Mouse (Mus musculus) megakaryocyte-erythroid progenitor cell, adult 5-6 weeks (primary cell): ENCODE measurements around the gene Mcf2l. TPM values are rescaled to one million over a fixed set of nuclear protein-coding genes. Genes with fewer than 3 reads are reported as not detected.

ENCODE experiments used
- ATAC-seq: replicated peaks from 2 replicates; pipeline ENCODE4 v1.8.0; 2016; ENCODE audit warnings: mild to moderate bottlenecking, inconsistent platforms; ENCODE audit not compliant: severe bottlenecking, poor library complexity, low FRiP score, low TSS enrichment
- total RNA-seq, 2 experiments: library from RNA; stranded (forward) in 1 of 2; stranded (reverse) in 1 of 2; fragments of 200-1000, 215-1000 nt in 1 of 2; fragments of >200 nt in 1 of 2; fragmentation: Nextera tagmentation in 1 of 2; gene quantifications; 2 replicates each; pipeline ENCODE4 v1.2.3; 2014 to 2017

Mcf2l gene
- total RNA-seq, 2 experiments from 2014 or later: 0.23 to 0.37 TPM

- ATAC-seq: no peak
These were observed 60.9 kb downstream of the Mcf2l start for GRCm38 (mm10) chr8:12934453-12935043.

- ATAC-seq: no peak
These were observed 66.9 kb downstream of the Mcf2l start for GRCm38 (mm10) chr8:12940549-12940948.

DNA sequence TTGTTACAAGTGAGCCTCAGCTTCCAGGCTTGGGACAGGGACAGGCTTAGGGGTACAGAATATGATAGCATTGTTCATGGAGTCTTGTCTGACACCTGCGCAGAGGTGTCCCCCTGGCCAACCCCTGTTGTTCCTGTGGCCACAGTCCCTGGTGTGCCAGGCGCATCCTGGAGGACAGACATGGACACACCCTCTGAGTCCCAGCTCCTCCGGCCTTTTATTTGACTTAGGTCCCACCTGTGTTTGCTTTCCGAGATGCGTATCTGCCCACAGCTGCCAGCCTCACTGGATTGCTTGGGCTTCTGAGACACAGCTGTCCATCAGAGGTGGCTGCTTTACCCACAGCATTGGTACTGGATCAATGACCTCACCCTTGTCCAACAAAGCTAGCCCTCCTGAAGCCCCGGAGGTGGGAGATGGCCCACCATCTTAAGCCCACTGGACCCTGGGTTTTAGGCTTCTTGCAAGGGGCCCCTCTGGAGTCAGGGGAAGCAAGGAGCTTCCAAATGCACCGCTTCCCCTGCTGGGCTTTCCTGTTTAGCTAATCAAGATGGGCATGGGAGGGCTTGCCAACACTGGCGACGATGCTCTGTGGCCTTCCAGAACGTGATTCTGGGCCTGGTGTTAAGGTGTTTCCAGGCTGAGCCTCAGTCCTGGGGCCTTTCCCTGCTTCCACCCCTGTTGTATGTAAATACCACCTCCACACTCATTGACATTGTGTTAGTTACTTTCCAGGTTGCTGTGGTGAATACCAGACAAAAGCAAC lies 67.7 kb downstream of the Mcf2l start:
- no peak for ATAC-seq

GRCm38 (mm10) chr8:12947604-12948573 lies 74.3 kb downstream of the Mcf2l start:
- ATAC-seq: no peak

- ATAC-seq: no peak
These were observed 75.0 kb downstream of the Mcf2l start for GRCm38 (mm10) chr8:12948574-12948961.

- no peak for ATAC-seq
These were observed 77.5 kb downstream of the Mcf2l start for GRCm38 (mm10) chr8:12951051-12951630.

GRCm38 (mm10) chr8:12952699-12953098 lies 79.1 kb downstream of the Mcf2l start:
- ATAC-seq: no peak

DNA sequence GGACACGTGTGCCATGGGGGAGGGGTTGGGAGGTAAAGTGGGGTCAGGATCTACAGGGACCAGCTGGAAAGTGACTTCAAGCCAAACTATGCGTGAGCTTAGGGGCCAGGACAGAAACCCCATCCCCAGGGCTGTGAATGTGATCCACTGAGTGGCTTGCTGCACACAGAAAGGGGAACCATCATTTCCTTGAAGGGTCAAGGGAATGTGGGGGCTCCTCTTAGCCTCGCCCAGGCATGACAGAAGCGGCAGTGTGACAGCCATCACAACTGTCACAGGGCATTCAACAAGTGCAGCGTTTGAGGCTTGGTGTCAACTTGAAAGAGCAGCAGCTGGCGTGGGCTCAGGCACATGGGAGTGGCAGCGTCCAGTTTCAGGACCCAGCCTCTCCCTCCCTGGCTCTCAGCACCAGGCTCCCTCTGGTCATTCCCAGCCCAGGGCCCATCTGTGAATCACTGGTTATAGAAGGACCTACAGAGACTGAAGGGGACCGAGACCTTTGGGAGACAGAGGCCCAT lies 81.8 kb downstream of the Mcf2l start:
- ATAC-seq: no peak

DNA sequence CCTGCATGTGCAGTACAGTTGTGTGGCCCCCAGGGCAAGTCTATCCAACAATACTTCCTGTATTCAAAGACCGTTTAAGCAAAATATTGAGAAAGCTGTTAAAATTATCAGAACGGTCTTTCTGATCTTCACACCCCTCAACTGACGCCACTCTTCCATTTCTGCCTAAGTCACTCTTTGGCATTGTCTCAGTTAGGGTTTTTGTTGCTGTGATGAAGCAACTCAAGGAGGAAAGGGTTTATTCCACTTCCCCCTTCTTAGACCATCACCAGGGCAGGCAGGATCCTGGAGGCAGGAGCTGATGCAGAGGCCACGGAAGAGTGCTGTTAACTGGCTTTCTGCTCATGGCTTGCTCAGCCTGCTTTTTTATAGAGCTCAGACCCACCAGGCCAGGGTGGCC lies 82.3 kb downstream of the Mcf2l start:
- ATAC-seq: no peak

DNA sequence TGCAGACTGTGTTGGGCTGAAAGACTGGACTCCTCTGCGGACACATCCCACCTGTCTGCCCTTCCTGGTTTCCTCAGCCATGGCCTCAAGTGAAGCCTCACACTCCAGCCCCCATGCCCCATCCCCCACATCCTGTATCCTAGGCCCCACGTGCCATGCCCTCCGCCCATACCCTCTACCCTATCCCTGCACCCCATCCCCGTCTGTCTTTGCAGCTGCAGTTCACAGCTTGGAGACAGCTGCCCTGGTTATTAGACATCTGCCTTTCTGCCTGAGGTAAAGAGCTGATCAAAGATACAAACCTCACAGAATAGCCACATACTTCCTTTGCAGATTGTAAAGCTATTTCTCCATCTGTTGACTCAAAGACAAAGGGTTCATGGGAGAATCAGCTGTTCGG lies 83.3 kb downstream of the Mcf2l start:
- ATAC-seq: no peak

- ATAC-seq: no peak
These were observed 83.8 kb downstream of the Mcf2l start for GRCm38 (mm10) chr8:12957419-12957818.

DNA sequence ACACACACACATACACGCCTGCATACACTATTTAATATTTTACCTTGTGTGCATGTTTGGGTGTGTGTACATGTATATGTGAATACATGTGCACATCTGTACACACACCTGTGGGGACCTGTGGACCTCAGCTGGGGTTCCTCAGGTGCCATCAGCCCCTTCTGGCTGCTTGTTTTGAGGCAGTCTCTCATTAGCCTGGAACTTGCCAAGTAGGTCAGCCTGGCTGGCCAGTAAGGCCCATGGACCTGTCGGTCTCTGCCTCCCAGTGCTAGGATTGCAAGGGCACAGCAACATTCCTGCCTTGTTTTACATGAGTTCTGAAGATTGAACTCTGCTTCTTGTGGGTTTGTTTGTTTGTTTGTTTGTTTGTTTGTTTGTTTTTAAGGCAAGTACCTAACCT lies 87.0 kb downstream of the Mcf2l start:
- ATAC-seq: no peak

DNA sequence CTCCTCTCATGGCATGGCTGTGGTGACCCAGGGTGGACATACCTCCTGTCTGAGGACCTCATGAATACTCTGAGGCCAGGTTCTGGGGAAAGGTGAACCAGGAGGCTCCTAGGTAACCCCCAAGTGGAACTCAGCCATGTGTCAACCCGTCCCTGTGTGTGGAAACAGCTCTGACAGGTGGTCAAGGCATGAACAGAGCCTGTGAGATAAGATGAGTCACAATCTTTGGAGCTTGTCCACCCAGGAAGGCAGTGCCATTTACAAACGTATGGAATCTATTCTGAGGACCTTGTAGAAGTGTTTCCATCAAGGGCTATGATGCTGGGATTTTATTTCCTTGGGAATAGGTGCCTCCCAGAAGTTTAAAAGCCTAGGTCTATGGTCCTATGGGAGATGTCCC lies 87.6 kb downstream of the Mcf2l start:
- ATAC-seq: no peak

- no peak for ATAC-seq
These were observed 88.4 kb downstream of the Mcf2l start for GRCm38 (mm10) chr8:12961821-12962534.

DNA sequence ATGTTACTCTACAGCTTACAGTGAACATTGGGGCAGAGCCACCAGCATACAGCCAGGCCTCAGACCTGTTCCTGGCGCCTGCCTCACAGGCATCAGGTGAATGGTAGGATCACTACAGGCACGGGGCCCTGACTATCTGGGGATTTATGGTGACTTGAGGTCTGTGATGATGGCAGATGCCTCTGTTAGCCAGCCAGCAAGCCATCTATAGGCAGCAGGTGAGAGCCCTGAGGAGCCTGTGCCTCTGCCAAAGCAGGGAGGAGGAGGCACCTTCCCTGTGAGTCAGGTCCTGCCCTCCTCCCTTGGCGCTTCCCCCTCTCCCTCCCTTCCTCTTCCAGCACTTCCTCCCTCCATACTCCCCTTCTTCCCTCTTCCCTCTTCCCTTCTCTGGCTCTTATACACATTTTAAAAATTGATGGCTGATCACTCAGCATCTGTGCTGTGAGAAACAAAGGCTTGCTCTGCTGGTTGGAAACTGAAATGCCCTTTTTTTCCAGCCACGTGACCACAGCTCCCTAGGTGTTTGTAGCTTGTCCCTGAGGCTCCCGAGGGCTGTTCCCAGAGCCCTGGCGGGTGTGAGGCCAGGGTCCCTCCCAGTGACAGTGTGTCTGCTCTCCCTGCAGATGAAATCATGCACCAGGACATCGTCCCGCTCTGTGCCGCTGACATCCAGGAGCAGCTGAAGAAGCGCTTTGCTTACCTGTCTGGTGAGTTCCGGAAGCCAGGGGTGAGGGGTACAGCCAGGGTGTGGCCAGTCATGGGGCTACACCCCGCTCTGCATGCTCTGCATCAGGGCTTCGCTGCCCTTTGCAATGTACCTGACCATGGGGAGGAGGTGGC lies 89.2 kb downstream of the Mcf2l start:
- no peak for ATAC-seq

- no peak for ATAC-seq
These were observed 102.7 kb downstream of the Mcf2l start for GRCm38 (mm10) chr8:12976290-12976689.

- no peak for ATAC-seq
These were observed 103.1 kb downstream of the Mcf2l start for GRCm38 (mm10) chr8:12976723-12977122.

GRCm38 (mm10) chr8:12977325-12977724 lies 103.7 kb downstream of the Mcf2l start:
- ATAC-seq: no peak
